Mouse (Mus musculus) stomach, postnatal 0 days (tissue): ENCODE measurements around the gene Klf16. TPM values are rescaled to one million over a fixed set of nuclear protein-coding genes. Genes with fewer than 3 reads are reported as not detected.

Source experiments
- ATAC-seq: fragments of 200-750 bp; cut with Nextera tagmentation; 2 replicates; pipeline ENCODE4 v1.8.0; 2017; ENCODE audit not compliant: low FRiP score, low TSS enrichment
- DNase-seq: peaks from one replicate; pipeline ENCODE4 v3.0.0-alpha.2; 2016; ENCODE audit warnings: low spot score
- H3K27ac ChIP-seq: fragments of 300-500 bp; sonication (generic); replicated peaks from 2 replicates; pipeline ENCODE4 v1.5.1; 2014; ENCODE audit warnings: mild to moderate bottlenecking, control low read depth
- H3K27me3 ChIP-seq: fragments of 300-500 bp; sonication (generic); 2 replicates; pipeline ENCODE4 v1.6.1; 2014; ENCODE audit warnings: low read length; ENCODE audit not compliant: control insufficient read depth, insufficient read depth
- H3K36me3 ChIP-seq: fragments of 300-500 bp; sonication (generic); 2 replicates; pipeline ENCODE4 v1.6.1; 2014; ENCODE audit warnings: low read length, mixed read lengths; ENCODE audit not compliant: control insufficient read depth, insufficient read depth
- H3K4me1 ChIP-seq: fragments of 300-500 bp; sonication (generic); replicated peaks from 2 replicates; pipeline ENCODE4 v1.6.1; 2014; ENCODE audit warnings: antibody characterized with exemption; ENCODE audit not compliant: control insufficient read depth, insufficient read depth
- H3K4me2 ChIP-seq: fragments of 300-500 bp; sonication (generic); replicated peaks from 2 replicates; pipeline ENCODE4 v1.6.1; 2014; ENCODE audit warnings: low read depth, mild to moderate bottlenecking, control low read depth, moderate library complexity
- H3K4me3 ChIP-seq: fragments of 300-500 bp; sonication (generic); 2 replicates; pipeline ENCODE4 v1.5.1; 2014; ENCODE audit warnings: low read depth, low read length, control low read depth
- H3K9ac ChIP-seq: fragments of 300-500 bp; sonication (generic); 2 replicates; pipeline ENCODE4 v1.6.1; 2014; ENCODE audit warnings: mild to moderate bottlenecking, low read length, control low read depth, mixed read lengths
- H3K9me3 ChIP-seq: fragments of 300-500 bp; sonication (generic); 2 replicates; pipeline ENCODE4 v1.6.1; 2016; ENCODE audit warnings: low read length; ENCODE audit not compliant: control insufficient read depth
- CTCF ChIP-seq: IDR thresholded peaks from 2 replicates; pipeline ENCODE4 v1.5.1; 2016; ENCODE audit warnings: antibody characterized with exemption, low read depth, mild to moderate bottlenecking, moderate library complexity
- EP300 ChIP-seq: optimal IDR thresholded peaks from 2 replicates; pipeline ENCODE3; 2016; ENCODE audit warnings: antibody characterized with exemption
- WGBS: fragments of 180-500 bp; shearing (Covaris S2); extraction: QIAGEN DNeasy Blood & Tissue Kit; methylation state at CpG from one replicate; pipeline ENCODE4 v1.1.7; 2014; 5-methylcytosine and 5-hydroxymethylcytosine counted together
- polyA plus RNA-seq: library from polyadenylated mRNA; unstranded; fragments of >200 nt; fragmentation: Nextera tagmentation; extraction: Ambion mirVana; gene quantifications from 2 replicates; pipeline ENCODE4 v1.2.1, GENCODE M21; 2015

Klf16 gene
- 8.3 and 8.4 TPM in 2 replicates for polyA plus RNA-seq

DNA sequence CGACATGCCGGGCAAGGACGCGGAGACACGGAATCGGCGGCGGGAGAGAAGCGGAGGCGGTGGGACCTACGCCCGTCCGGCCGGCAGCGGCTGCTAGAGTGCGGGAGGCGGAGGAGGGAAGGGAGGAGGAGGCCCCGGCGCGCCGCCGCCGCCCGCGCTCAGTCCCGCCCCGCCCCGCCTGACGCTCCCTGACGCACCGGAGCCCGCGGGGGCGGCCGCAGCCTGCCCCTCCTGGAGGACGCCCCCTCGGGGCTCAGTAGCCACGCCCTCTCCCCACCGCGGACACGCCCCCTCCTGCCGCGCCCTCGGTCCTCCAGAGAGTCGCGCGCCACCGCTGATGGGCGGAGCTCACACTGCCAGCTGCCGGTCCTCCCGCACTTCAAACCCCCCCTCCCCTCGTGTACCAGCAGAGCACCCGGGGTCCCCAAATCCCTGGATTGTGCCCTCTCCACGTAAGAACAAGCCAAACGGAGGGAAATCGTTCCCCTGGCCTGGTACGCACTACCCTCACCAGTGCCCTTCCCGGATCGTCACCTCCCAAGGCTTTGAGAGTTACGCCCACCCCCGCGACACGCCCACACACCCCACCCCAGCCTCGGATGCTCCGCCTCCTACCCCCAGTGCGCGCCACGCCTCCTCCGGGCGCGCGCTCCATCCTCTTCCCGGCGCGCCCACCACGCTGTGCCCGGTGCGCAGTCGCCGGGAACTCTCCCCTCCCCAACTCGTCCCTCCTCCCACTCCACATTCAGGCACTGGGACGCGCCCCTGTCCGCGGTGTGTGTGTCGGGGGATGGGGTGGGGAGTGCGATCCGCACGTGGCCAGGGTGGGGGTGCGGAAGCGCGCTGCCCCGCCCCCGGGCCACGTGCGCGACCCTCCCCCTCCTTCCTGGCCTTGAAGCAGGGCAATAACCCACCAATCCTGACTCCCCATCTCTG, at the start of gene Klf16:
Gene Klf16 (minus strand): TSS at position 127 of the 936 bp plus-strand sequence.
- Histone ChIP-seq H3K4me2 (peak within 1 kb of the TSS; percentile 92), H3K27me3 (no peaks in the 10 kb centered on the region), H3K4me3 (peak within 1 kb of the TSS; percentile 75), H3K9ac (peak within 1 kb of the TSS; percentile 75), H3K27ac (peak within 1 kb of the TSS; percentile 88), H3K9me3 (no peaks in the 10 kb centered on the region), H3K36me3 (no peaks in the 10 kb centered on the region), H3K4me1 (peaks cover 7% of the 10 kb centered on the region)
- peak; percentile 89 for ATAC-seq
- TF ChIP-seq EP300 = no peak
- TF ChIP-seq CTCF = no peak; the same call in 1 of the 2 replicates
- WGBS = 1% methylated on average over 55 of the region's 97 CpGs
- peak; percentile 99 for DNase-seq

DNA sequence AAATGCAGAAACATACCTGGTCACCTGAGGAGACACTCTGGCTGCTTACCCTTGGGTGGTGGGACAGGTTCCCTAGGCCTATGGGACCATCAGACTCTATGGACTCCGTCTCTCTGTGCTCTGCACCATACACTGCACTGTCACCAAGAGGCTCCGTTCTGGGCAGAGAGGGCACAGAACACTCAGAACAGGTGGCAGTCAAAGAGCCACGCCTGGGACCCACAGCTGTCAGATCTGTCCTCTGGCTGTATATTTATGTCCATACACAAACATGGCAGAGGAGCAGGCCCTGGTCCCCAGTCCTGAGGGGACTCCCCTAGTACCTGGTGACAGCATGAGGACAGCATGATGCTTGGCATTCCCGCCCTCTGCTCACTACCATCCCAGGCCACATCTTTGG, 48.6 kb upstream of the Klf16 start:
- Histone ChIP-seq H3K36me3 (no peaks in the 10 kb centered on the region; the same call in 1 of the 2 replicates), H3K9me3 (no peaks in the 10 kb centered on the region), H3K27ac (no peak overlapping the region), H3K4me2 (no peak overlapping the region), H3K9ac (no peak overlapping the region), H3K4me3 (no peak overlapping the region), H3K4me1 (peaks cover 5% of the 10 kb centered on the region; the same call in 1 of the 2 replicates), H3K27me3 (no peaks in the 10 kb centered on the region)
- DNase-seq (no peak), ATAC-seq (no peak)
- TF ChIP-seq EP300 (no peak), CTCF (no peak)
- WGBS = 84% methylated on average over 4 of the region's 4 CpGs

DNA sequence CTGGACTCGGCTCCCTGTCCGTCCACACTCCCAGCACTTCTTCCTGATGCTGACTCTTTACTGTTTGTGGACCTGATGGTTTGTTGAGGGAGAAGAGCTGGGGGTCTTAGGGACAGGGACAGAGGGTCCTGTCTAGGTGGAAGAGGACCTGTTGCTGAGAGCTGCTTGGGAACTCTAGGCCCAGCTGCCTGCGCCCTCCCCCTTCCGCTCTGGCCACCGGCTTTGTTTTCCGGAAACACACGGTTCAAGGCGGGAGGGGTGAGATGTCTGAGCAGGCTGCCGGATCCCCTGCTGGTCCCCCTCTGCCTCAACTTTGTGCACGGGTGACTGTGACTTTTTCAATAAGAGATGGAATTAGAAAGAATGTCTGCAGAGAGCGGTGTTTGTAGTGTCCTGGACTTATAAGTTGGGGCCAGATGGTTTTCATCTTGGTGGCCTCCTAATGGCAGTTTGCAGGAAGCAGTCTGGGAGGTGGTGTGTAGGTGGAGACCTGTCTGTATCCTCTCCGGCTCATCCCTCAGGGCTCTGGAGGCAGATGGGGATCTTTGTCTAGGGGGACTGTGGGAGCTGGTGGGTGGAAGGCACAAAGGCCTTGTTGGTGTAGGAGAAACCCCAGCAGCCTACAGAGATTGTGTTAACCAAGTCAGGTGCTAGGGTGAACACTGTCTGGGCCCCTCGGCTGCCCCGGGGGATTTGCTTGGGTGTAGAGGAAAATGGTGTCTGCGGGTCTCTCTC, 46.5 kb upstream of the Klf16 start:
- H3K9ac ChIP-seq = peak overlapping the region; percentile 87
- ATAC-seq (no peak), DNase-seq (peak; percentile 74)
- H3K4me3 ChIP-seq = peak overlapping the region; percentile 84
- H3K27ac ChIP-seq = peak overlapping the region; percentile 93
- no peaks in the 10 kb centered on the region for H3K9me3 ChIP-seq
- H3K4me1 ChIP-seq = peaks cover 5% of the 10 kb centered on the region; the same call in 1 of the 2 replicates
- TF ChIP-seq CTCF (no peak), EP300 (no peak)
- WGBS = 7% methylated on average over 15 of the region's 15 CpGs
- H3K36me3 ChIP-seq = no peaks in the 10 kb centered on the region; the same call in 1 of the 2 replicates
- no peaks in the 10 kb centered on the region for H3K27me3 ChIP-seq
- H3K4me2 ChIP-seq = peak overlapping the region; percentile 93

GRCm38 (mm10) chr10:80622661-80623456, 45.7 kb upstream of the Klf16 start, which contains the start of gene Csnk1g2:
Csnk1g2 (plus strand) TSS chr10:80622838.
- DNase-seq = peak; percentile 77
- TF ChIP-seq EP300 (no peak), CTCF (no peak; the same call in 1 of the 2 replicates)

More at GRCm38 (mm10) chr10:80622661-80623456, 45.7 kb upstream of the Klf16 start, which contains the start of gene Csnk1g2:
- Histone ChIP-seq H3K9me3 (no peaks in the 10 kb centered on the region), H3K4me3 (peak within 1 kb of the TSS; percentile 84), H3K27ac (peak within 1 kb of the TSS; percentile 93), H3K36me3 (no peaks in the 10 kb centered on the region; the same call in 1 of the 2 replicates), H3K4me1 (peaks cover 5% of the 10 kb centered on the region; the same call in 1 of the 2 replicates), H3K4me2 (peak within 1 kb of the TSS; percentile 93), H3K9ac (peak within 1 kb of the TSS; percentile 87), H3K27me3 (no peaks in the 10 kb centered on the region)
- peak; percentile 29 for ATAC-seq
- WGBS = under 1% methylated on average over 80 of the region's 85 CpGs
